Mouse (Mus musculus) adrenal gland, adult 2 months (tissue): ENCODE measurements around the gene Hepacam. TPM values are rescaled to one million over a fixed set of nuclear protein-coding genes. Genes with fewer than 3 reads are reported as not detected.

Source experiments
- DNase-seq: peaks from one replicate; pipeline ENCODE4 v3.0.0; 2021
- polyA plus RNA-seq: library from polyadenylated mRNA; depleted of rRNA; stranded (reverse); fragments of >200 nt; gene quantifications from 2 replicates; pipeline ENCODE4 v1.2.3, GENCODE M21; 2012
- total RNA-seq, 2 experiments: library from RNA; stranded (reverse); gene quantifications; 2 replicates each; pipeline ENCODE4 v1.2.3; 2021

Hepacam gene
- total and polyA plus RNA-seq, 3 experiments, result 0.23 to 0.26 TPM; not detected in 1

DNA sequence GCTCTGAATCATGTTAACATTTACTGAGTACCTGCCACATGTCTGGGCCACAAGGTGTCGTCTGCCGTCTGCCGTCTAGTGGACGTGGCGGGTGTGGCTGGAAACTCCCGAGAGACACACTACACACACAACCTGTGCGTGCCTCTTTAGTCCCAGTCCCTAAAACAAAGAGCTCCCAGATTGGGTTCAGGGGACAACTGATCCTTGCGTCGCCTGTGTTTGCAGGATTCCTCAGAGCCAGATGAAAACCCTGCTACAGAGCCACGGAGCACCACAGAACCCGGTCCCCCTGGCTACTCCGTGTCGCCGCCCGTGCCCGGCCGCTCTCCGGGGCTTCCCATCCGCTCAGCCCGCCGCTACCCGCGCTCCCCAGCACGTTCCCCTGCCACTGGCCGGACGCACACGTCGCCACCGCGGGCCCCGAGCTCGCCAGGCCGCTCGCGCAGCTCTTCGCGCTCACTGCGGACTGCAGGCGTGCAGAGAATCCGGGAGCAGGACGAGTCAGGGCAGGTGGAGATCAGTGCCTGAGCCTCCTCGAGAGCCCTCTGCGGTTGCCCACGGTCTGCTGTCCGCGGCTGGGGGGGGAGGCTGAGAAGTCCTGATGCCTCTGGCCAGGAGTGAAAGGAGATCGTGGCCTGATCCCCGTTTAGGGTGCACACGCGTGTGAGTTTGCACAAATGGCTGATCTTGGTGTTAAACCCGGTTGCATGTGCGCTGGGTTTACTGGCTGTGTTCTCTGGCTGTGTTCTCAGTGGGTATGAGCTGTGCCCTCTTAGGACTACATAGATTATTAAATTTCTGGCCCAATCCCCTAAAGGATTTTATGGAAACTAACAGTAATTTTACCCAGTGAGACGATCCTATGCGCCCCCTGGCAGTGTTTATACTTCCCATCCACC, 17.4 kb downstream of the Hepacam start:
- DNase-seq, result peak; percentile 68

DNA sequence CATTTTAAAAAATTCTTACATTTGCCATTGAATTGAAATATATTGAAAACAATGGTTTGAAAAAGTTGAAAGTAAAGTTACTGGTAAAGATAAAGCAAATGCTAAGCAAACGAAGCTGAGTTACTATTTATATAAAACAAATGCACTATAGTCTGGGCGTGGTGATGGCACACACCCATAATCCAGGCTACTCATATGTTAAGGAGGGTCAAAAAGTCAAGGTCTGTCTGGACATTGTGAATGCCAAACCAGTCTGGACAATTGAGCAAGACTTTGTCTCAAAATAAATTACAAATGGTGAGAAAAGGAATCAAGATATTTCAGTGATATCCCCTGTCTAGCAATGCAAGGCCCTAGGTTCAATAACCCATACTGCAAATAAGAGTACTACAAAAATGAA, 23.7 kb downstream of the Hepacam start:
- no peak for DNase-seq

DNA sequence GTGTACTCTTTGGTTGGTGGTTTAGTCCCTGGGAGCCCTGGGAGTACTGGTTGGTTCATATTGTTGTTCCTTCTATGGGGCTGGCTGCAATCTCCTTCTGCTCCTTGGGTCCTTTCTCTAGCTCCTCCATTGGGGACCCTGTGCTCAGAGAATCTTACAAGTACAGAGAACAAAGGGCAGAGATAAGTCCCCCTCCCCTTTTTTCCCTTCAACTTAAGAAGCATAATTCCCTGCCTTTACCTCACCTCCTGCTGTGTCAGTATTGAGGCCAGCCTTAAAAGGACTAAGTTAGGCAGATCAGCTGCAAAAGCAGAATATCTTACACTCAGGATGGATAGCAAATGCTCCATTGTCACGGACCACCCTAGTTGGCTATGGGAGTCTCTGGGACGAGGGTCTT, 24.9 kb downstream of the Hepacam start:
- no peak for DNase-seq

DNA sequence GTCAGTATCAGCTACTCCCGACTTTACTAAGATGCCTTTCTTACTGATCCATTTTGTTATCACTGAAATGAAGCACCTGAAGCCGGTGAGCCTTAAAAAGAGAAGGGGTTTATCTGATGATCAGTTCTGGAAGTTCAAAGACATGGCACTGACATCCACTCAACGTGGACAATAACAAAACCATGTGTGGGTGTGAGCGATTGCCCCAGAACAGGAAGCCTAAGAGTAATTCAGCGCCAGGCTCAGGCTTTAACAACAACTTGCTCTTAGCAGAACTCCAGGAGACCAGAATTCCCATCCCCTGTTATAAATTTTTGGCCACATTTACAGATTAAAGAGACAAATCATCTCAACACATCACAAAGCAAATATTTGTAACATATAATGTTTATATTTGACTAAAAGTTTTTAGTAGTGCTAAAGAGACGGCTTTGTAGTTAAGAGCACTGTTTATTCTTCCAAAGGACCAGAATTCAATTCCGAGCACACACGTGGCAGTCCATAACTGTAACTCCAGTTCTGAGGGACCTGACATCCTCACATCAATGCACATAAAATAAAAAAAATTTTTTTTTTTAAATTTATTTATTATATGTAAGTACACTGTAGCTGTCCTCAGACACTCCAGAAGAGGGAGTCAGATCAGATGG, 26.5 kb downstream of the Hepacam start:
- DNase-seq, result no peak

DNA sequence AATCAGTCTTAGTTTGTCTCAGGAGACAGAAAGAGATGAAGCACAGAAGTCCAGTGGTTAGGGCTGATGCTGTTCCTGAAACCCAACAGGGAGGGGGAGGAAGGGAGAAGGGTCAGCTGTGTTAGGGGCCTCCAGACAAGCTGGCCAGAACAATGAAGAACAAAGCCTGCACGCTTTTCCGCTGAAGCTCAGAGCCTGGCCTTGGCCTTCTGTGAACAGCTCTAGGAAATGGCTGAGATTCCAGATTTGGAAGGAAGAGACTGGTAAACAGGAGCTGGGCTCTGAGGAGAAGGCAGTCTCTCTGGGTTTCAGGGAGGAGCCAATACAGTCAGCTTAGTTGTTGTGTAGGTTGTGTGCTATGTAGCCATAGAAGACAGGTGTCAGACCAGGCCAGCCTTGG, 33.4 kb downstream of the Hepacam start:
- peak; percentile 57 for DNase-seq

DNA sequence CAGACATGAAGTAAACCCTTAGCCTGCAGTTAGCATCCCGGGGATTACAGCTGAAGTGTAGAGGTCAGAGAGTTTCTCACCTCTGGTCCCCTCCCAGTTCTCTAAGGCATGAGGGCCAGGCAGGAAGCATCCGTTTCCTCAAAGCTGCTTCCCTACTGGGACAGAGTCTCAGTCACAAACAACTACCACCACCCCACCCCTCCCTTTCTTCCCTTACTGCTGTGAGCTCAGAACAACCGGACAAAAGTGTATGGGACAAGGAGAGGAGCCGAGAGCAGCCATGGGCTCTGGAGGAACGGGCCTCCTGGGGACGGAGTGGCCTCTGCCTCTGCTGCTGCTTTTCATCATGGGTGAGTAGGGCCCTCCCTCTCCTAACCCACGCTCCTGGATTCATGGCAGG, 34.7 kb downstream of the Hepacam start, which contains the start of gene Robo4:
Gene Robo4, plus strand, starts transcription at position 96 of the 400 bp plus-strand sequence.
- peak; percentile 51 for DNase-seq

DNA sequence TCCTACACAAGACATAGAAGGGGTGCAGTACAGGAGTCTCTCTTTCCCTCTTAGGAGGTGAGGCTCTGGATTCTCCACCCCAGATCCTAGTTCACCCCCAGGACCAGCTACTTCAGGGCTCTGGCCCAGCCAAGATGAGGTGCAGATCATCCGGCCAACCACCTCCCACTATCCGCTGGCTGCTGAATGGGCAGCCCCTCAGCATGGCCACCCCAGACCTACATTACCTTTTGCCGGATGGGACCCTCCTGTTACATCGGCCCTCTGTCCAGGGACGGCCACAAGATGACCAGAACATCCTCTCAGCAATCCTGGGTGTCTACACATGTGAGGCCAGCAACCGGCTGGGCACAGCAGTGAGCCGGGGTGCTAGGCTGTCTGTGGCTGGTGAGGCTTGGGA, 35.4 kb downstream of the Hepacam start:
- DNase-seq, result no peak

DNA sequence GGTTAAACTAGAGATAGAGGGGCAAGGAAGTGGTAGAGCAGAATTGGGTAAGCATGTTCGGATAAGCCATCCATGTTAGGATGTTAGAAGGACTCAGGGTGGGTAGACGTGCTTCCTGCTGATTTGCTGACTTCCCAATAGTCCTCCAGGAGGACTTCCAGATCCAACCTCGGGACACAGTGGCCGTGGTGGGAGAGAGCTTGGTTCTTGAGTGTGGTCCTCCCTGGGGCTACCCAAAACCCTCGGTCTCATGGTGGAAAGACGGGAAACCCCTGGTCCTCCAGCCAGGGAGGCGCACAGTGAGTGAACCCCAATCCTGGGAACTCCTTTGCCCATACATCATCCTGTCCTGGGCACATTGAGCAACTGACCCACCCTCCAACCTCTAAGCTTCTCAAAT, 35.9 kb downstream of the Hepacam start:
- DNase-seq, result no peak

DNA sequence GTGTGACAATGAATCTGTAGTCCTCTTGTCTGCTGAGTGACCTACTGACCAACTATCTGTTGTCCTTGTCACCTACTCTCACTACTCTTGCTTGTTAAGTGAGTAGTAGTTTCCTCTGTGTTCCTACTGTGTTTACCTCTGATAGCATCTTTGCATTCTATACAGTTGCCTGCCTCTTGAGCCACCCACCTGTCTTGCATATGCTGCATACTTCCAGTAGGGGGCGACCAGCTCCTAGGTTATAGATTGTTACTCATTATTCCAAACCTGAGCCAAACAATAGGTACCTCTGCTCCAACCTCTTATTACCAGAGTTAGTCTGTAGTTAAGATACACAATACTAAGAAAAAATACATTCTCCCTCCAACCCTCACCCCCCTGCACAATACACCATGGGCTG, 39.2 kb downstream of the Hepacam start:
- DNase-seq, result no peak

DNA sequence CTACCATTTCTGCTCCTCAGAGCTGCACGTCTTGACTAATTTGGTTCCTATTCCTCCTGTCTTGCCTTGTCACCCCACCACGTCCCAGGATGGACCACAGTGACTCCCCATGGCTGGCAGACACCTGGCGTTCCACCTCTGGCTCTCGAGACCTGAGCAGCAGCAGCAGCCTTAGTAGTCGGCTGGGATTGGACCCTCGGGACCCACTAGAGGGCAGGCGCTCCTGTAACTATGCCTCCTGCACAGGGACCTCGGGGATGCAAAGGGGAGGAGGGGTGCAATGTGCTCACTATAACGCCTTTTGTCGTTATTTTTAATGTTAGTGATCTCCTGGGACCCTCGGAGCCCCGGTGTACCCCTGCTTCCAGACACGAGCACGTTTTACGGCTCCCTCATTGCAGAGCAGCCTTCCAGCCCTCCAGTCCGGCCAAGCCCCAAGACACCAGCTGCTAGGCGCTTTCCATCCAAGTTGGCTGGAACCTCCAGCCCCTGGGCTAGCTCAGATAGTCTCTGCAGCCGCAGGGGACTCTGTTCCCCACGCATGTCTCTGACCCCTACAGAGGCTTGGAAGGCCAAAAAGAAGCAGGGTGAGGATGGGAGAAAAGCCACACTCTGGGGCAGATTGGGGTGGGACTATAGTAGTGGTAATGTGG, 40.8 kb downstream of the Hepacam start:
- no peak for DNase-seq

DNA sequence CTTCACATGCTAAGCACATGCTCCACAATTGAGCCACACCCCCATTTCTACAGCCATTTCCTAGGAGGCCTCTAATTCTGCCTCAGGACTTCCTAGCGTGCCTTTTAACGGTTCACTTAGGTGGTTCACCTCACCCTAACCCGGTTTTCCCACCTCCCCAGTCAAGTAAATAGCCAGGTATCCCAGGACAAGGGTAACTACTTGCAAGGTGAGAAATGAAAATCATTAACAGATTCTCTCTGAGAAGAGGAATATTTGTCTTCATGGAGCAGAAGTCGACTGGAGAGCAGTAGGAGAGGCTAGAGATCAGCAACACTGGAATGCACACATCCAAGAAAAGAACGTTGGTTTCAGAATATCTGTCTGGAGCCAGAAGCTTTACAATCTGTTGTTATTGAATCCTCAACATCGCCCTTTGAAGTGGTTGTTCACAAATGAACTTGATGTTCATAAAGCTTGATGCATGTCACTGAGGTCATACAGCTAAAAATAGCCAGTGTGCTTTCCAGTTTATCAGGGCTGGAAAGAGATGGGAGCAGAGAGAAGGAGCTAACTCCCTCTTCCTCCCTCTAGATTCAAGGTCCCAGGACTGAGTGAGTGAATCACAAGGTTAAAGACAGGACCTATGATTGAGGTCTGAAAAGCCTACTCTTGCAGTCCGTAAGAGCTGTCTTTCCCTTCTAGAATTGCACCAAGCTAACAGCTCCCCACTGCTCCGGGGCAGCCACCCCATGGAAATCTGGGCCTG, 42.7 kb downstream of the Hepacam start:
- DNase-seq, result peak; percentile 60

DNA sequence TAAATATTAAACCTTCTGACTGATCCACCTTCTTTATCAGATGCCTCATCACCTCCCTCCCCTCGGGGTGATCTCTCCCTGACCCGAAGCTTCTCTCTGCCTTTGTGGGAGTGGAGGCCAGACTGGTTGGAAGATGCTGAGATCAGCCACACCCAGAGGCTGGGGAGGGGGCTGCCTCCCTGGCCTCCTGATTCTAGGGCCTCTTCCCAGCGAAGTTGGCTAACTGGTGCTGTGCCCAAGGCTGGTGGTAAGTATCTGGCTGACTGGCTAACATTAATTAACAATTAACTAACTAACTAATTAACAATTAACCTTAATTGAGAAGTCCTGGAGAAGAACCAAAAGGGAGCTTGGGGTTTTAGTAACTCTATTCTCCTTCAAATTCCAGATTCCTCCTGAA, 45.8 kb downstream of the Hepacam start:
- DNase-seq, result no peak

DNA sequence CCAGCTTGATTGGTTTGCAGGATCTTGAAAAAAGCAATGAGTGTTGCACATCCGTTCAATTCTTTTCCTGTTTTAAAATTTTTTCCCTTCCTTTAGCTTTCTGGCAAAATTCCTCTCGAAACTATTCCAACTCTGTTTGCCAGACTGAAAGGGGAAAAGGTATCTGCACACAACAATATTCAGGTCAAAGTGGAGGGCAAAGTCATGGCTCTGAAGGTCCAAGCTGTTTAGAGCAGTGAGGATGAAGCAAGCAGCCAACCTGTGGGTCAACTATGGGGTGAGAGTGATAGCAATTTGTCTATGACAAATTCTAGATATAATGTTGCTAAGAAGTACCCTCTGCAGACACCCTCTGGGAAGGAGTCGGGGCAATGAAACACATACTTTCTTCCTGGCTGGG, 47.5 kb downstream of the Hepacam start:
- no peak for DNase-seq

DNA sequence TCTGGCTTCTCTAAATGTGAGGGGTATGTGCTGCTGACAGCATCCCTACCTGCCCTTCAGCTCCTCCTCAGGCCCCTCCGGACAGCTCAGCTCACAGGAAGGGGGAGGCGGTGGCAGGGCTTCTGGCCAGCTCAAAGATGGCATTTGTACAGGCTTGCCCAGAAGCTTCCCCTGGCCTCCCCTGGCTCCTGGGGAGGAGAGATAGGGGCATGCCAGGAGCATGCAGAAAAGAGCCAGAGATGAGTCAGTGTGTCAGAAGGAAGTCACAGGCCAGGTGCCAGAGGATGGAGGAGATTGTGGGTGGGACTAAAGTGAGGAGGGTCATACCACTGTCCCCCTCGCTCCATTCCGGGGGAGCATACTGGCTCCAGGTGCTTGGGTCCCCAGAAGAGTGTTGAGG, 51.6 kb downstream of the Hepacam start:
- DNase-seq, result peak; percentile 37

DNA sequence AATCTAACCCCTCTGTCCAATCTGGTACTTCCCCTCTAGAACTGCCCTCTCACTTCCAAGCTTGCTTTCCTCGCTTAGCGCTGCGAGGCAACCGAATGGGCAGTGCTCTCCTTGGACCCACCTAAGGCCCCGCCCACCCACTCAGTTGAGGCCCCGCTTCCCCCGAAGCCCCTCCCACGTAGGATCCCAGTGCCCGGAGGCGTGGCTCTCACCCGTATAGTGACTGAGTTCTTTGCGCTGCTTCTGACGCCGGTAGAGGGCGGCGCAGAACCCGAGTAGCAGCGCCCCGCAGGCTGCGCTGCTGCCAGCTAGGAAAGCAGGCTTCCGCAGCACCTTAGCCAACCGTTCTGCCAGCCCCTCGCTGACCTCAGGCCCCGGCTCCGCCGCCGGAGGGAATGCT, 53.5 kb downstream of the Hepacam start:
- DNase-seq, result peak; percentile 91

DNA sequence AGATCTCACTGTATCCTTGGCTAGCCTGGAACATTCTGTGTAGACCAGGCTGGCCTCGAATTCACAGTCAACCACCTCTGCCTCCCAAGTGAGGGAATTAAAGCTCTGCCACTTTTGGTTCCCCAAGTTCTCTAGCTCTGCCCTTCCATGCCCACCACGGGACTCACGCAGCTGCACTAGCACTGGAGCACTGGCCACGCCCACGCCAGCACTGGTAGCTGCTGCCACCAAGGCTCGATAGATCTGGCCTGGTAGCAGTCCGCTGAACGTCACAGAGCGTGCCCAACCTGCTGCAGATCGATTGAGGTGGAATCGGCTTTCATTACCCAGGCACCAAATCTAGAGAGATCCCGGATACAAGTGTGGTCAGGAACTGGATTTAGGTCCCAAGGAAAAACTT, 54.1 kb downstream of the Hepacam start:
- peak; percentile 39 for DNase-seq

DNA sequence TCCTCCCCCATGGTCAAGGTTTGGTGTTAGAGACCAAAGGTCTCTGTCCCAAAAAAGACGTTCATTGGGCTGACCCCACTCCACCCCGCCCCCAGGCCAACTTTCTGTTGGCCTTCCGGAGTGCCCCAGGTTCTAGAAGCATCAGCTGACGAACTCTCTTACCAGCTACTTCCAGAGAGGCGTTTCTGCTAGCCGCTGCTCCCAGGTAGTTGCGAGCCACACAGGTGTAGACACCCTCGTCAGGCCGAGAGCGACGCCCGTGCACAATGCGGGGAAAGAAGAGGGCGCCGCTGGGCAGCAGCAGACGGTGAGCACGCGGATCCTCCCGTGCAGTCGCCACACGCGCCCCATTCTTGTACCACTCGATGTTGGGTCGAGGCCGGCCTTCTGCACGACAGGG, 62.2 kb downstream of the Hepacam start:
- no peak for DNase-seq

DNA sequence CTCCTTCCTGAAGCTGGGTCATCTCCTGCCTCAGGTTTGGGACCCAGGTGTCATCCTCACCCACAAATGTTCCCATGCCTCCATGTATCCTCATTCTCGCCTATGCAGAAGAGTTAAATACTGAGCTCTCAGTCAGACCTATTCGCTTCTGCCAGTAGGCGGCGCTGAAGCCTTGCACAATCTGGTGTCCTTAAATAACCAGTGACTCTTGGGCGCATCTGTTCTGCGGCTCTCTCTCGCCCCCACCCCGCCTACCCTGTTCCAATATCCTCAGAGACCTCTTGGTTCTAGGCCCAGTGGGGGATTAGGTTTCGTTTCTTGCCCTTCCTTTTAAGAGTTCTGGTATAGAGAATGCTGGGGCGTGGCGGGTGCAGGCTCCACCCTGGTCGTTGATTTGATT, 63.4 kb downstream of the Hepacam start:
- DNase-seq, result peak; percentile 82

DNA sequence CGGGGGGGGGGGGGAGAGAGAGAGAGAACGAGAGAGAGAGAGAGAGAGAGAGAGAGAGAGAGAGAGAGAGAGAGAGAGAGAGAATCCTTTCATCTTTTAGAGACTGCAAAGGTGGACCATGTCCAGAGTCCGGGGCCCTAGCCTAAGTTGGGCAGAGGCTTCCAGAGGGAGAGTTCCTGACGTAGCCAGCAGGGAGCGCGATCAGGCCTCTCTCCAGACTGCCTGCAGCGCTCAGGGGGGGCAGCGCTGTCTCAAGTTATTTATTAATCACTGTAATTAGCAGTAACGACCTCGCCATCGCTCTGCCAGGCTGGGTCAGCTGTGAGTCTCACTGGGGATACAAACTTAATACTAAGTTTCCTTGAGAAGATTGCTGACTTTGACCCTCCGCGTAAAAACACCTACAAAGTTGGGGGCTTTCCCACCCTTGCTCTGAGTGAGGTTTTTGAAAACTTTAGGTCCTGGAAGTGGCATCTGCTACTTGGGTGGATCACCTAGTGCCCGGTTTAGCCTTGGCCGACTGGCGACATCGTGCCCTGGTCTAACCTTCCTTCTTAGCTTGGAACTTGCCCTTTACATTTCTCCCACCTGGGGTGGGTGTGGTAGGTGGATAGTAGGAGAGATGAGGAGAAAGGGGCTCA, 65.0 kb downstream of the Hepacam start:
- DNase-seq, result peak; percentile 68

DNA sequence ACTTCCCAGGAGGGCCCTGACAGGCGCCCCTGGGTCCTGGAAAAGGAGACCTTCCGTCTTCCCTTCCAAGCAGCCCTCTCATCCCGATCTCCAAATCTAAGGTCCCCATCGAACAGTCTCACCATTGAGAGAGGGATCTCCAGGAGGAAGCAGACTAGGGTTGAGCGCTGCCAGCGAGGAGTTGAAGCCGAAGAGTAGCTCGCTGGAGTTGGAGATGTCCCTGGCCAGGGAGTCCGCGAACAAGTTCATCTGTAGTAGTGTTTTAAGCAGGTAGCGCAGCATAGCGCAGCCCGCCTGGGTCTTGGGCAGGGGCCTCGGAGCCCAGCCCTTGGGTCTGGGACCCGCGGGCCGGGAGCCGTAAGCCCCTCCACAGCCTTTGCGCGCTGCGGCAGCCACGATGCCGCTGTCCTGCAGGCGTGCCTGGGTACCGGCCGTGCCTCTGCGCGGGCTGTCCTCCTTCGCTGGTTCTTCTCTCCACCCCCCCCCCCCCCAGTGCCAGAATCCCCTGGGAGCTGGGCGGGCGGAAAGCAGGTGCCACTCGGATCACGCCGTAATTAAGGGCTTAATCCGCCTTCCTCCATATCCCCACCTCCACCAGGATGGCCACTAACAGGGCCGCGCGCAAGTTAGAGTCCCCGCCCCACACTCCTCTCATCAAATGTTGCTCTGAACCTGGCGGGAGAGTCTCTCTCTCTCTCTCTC, 65.7 kb downstream of the Hepacam start, which contains the start of gene Robo3:
Gene Robo3, minus strand, starts transcription at position 527 of the 702 bp plus-strand sequence.
- peak; percentile 27 for DNase-seq
